Mouse (Mus musculus) ES-Bruce4 (cell line): ENCODE measurements around the gene Olfr262.
"Not testable (repeated sequence)": the region's sequence is repeated elsewhere in the genome, so short reads cannot be mapped to it uniquely, and the experiment has no call there.

Source experiments
- CTCF ChIP-seq: IDR thresholded peaks from one replicate; pipeline ENCODE4 v1.8.1; 2011; ENCODE audit warnings: low read depth, low read length
- EP300 ChIP-seq: IDR thresholded peaks from 2 replicates; pipeline ENCODE4 v1.6.1; 2011; ENCODE audit warnings: low read depth, low read length; ENCODE audit not compliant: insufficient read depth

DNA sequence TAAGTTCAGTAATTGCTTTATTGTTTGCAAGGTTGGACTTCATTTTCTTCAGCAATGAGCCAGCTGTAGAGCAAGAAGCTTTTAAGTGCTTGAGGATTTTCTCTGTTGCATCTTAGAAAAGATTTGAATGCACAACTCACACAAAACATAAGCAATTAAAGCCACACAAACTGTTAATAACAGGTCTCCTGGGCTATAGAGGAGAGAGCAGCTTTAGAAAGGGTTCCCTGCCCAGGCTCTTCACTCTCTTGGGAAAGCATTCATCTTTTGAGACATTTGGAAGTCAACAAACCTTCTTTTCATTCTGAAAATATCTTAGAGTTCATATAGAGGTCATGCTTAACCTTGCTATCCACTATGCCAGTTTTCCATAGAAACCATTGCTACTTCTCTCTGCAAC lies 9.0 kb downstream of the Olfr262 start, which contains the start of gene Olfr1432:
- TF ChIP-seq EP300, CTCF: not testable (repeated sequence)
